Mouse (Mus musculus) c-Kit-positive CD71-positive TER-119-negative erythroid progenitor cells, embryonic 14.5 days (primary cell): ENCODE measurements around the gene Clstn2.

Source experiments
- DNase-seq: peaks from one replicate; pipeline ENCODE4 v3.0.0-alpha.2; 2013; ENCODE audit warnings: low read depth

The Clstn2 gene

GRCm38 (mm10) chr9:97460452-97460851 lies 572.5 kb downstream of the Clstn2 start:
- no peak for DNase-seq

GRCm38 (mm10) chr9:97459745-97460144 lies 573.2 kb downstream of the Clstn2 start:
- DNase-seq = no peak

- DNase-seq = no peak
These were observed 583.5 kb downstream of the Clstn2 start for GRCm38 (mm10) chr9:97449316-97450050.

- no peak for DNase-seq
These were observed 592.9 kb downstream of the Clstn2 start for GRCm38 (mm10) chr9:97439872-97440636.

- no peak for DNase-seq
These were observed 598.3 kb downstream of the Clstn2 start for GRCm38 (mm10) chr9:97434666-97435065.

GRCm38 (mm10) chr9:97429885-97430449 lies 603.0 kb downstream of the Clstn2 start:
- DNase-seq = no peak

GRCm38 (mm10) chr9:97428127-97428526 lies 604.9 kb downstream of the Clstn2 start:
- DNase-seq = no peak

GRCm38 (mm10) chr9:97420896-97421295 lies 612.1 kb downstream of the Clstn2 start:
- no peak for DNase-seq

GRCm38 (mm10) chr9:97414876-97415668 lies 617.9 kb downstream of the Clstn2 start:
- DNase-seq = no peak

GRCm38 (mm10) chr9:97408142-97408541 lies 624.8 kb downstream of the Clstn2 start:
- no peak for DNase-seq
